Mouse (Mus musculus): ENCODE measurements around the gene Krt78. TPM values are rescaled to one million over a fixed set of nuclear protein-coding genes. Genes with fewer than 3 reads are reported as not detected.

Gene Krt78
- polyA plus RNA-seq, 1 experiment from 2014 or later = not detected

- Histone ChIP-seq H3K4me1 (ENCODE audit: control insufficient read depth, insufficient read depth, low read length) (peaks cover 15% of the 10 kb centered on the region), H3K4me2 (peak overlapping the region; percentile 74), H3K9me3 (replicated peaks; ENCODE audit: control insufficient read depth, low read length) (no peaks in the 10 kb centered on the region), H3K36me3 (ENCODE audit: control insufficient read depth, insufficient read depth, low read length) (no peaks in the 10 kb centered on the region), H3K4me3 (ENCODE audit: low read depth, low read length) (no peak overlapping the region; the same call in 1 of the 2 replicates), H3K27me3 (ENCODE audit: control insufficient read depth, insufficient read depth, low read length) (peaks cover 5% of the 10 kb centered on the region), H3K9ac (ENCODE audit: low read depth, low read length) (peak overlapping the region; percentile 80), H3K27ac (ENCODE audit: low read depth, low read length) (peak overlapping the region; percentile 67)
- no peak for ATAC-seq (replicated peaks; ENCODE audit: insufficient number of reproducible peaks, low FRiP score, low TSS enrichment)
- 60% methylated on average over 3 of the region's 3 CpGs for WGBS (ENCODE audit: insufficient replicate concordance)
Measured at GRCm38 (mm10) chr15:101976641-101977040, 22.6 kb upstream of the Krt78 start.

- H3K27me3 ChIP-seq (ENCODE audit: control insufficient read depth, insufficient read depth, low read length) = peaks cover 5% of the 10 kb centered on the region
- no peak overlapping the region for H3K4me3 ChIP-seq (ENCODE audit: low read depth, low read length)
- H3K4me2 ChIP-seq = no peak overlapping the region
- H3K36me3 ChIP-seq (ENCODE audit: control insufficient read depth, insufficient read depth, low read length) = no peaks in the 10 kb centered on the region
- no peak overlapping the region for H3K9ac ChIP-seq (ENCODE audit: low read depth, low read length)
- peaks cover 15% of the 10 kb centered on the region for H3K4me1 ChIP-seq (ENCODE audit: control insufficient read depth, insufficient read depth, low read length)
- WGBS (ENCODE audit: insufficient replicate concordance) = 58% methylated on average over 5 of the region's 5 CpGs
- 0 out of 2 replicates have a peak overlapping the region, but pooled peaks have one; percentile 35 for H3K27ac ChIP-seq (ENCODE audit: low read depth, low read length)
- no peaks in the 10 kb centered on the region for H3K9me3 ChIP-seq (replicated peaks; ENCODE audit: control insufficient read depth, low read length)
- ATAC-seq (replicated peaks; ENCODE audit: insufficient number of reproducible peaks, low FRiP score, low TSS enrichment) = 0 out of 2 replicates have a peak, but pooled peaks have one; percentile 11
Measured at GRCm38 (mm10) chr15:101976023-101976422, 21.9 kb upstream of the Krt78 start.

- WGBS (ENCODE audit: insufficient replicate concordance) = 52% methylated on average over 16 of the region's 16 CpGs
- H3K27me3 ChIP-seq (ENCODE audit: control insufficient read depth, insufficient read depth, low read length) = peaks cover 5% of the 10 kb centered on the region
- no peak for ATAC-seq (replicated peaks; ENCODE audit: insufficient number of reproducible peaks, low FRiP score, low TSS enrichment)
- H3K36me3 ChIP-seq (ENCODE audit: control insufficient read depth, insufficient read depth, low read length) = no peaks in the 10 kb centered on the region
- H3K4me3 ChIP-seq (ENCODE audit: low read depth, low read length) = no peak overlapping the region
- H3K4me1 ChIP-seq (ENCODE audit: control insufficient read depth, insufficient read depth, low read length) = peaks cover 15% of the 10 kb centered on the region
- H3K9me3 ChIP-seq (replicated peaks; ENCODE audit: control insufficient read depth, low read length) = no peaks in the 10 kb centered on the region
- H3K27ac ChIP-seq (ENCODE audit: low read depth, low read length) = no peak overlapping the region
- H3K4me2 ChIP-seq = no peak overlapping the region
- no peak overlapping the region for H3K9ac ChIP-seq (ENCODE audit: low read depth, low read length)
Measured at GRCm38 (mm10) chr15:101974083-101974845, 20.2 kb upstream of the Krt78 start.

GRCm38 (mm10) chr15:101973414-101974077 is 19.5 kb upstream of the Krt78 start:
- H3K9ac ChIP-seq (ENCODE audit: low read depth, low read length) = no peak overlapping the region

GRCm38 (mm10) chr15:101970536-101970935 is 16.4 kb upstream of the Krt78 start:
- WGBS (ENCODE audit: insufficient replicate concordance) = 2% methylated on average over 3 of the region's 6 CpGs
- Histone ChIP-seq H3K27ac (ENCODE audit: low read depth, low read length) (no peak overlapping the region), H3K9ac (ENCODE audit: low read depth, low read length) (no peak overlapping the region), H3K9me3 (replicated peaks; ENCODE audit: control insufficient read depth, low read length) (no peaks in the 10 kb centered on the region), H3K36me3 (ENCODE audit: control insufficient read depth, insufficient read depth, low read length) (no peaks in the 10 kb centered on the region), H3K4me2 (no peak overlapping the region), H3K4me1 (ENCODE audit: control insufficient read depth, insufficient read depth, low read length) (no peaks in the 10 kb centered on the region), H3K27me3 (ENCODE audit: control insufficient read depth, insufficient read depth, low read length) (peaks cover 5% of the 10 kb centered on the region), H3K4me3 (ENCODE audit: low read depth, low read length) (no peak overlapping the region)
- no peak for ATAC-seq (replicated peaks; ENCODE audit: insufficient number of reproducible peaks, low FRiP score, low TSS enrichment)

More at GRCm38 (mm10) chr15:101973414-101974077, 19.5 kb upstream of the Krt78 start:
- Histone ChIP-seq H3K36me3 (ENCODE audit: control insufficient read depth, insufficient read depth, low read length) (no peaks in the 10 kb centered on the region), H3K9me3 (replicated peaks; ENCODE audit: control insufficient read depth, low read length) (no peaks in the 10 kb centered on the region), H3K27ac (ENCODE audit: low read depth, low read length) (no peak overlapping the region), H3K4me3 (ENCODE audit: low read depth, low read length) (no peak overlapping the region), H3K27me3 (ENCODE audit: control insufficient read depth, insufficient read depth, low read length) (peaks cover 5% of the 10 kb centered on the region), H3K4me2 (0 out of 2 replicates have a peak overlapping the region, but pooled peaks have one; percentile 11), H3K4me1 (ENCODE audit: control insufficient read depth, insufficient read depth, low read length) (peaks cover 15% of the 10 kb centered on the region)
- WGBS (ENCODE audit: insufficient replicate concordance) = 11% methylated on average over 15 of the region's 15 CpGs
- ATAC-seq (replicated peaks; ENCODE audit: insufficient number of reproducible peaks, low FRiP score, low TSS enrichment) = no peak

- ATAC-seq (replicated peaks; ENCODE audit: insufficient number of reproducible peaks, low FRiP score, low TSS enrichment) = no peak
Measured at GRCm38 (mm10) chr15:101966808-101967207, 12.7 kb upstream of the Krt78 start.

GRCm38 (mm10) chr15:101958891-101959290 is 4.8 kb upstream of the Krt78 start:
- Histone ChIP-seq H3K36me3 (ENCODE audit: control insufficient read depth, insufficient read depth, low read length) (no peaks in the 10 kb centered on the region), H3K9ac (ENCODE audit: low read depth, low read length) (no peak overlapping the region), H3K4me3 (ENCODE audit: low read depth, low read length) (no peak overlapping the region), H3K4me1 (ENCODE audit: control insufficient read depth, insufficient read depth, low read length) (no peaks in the 10 kb centered on the region), H3K4me2 (no peak overlapping the region), H3K9me3 (replicated peaks; ENCODE audit: control insufficient read depth, low read length) (no peaks in the 10 kb centered on the region), H3K27me3 (ENCODE audit: control insufficient read depth, insufficient read depth, low read length) (peaks cover 3% of the 10 kb centered on the region; the same call in 1 of the 2 replicates), H3K27ac (ENCODE audit: low read depth, low read length) (no peak overlapping the region)
- ATAC-seq (replicated peaks; ENCODE audit: insufficient number of reproducible peaks, low FRiP score, low TSS enrichment) = no peak
- WGBS (ENCODE audit: insufficient replicate concordance) = 75% methylated on average over 3 of the region's 3 CpGs

More at GRCm38 (mm10) chr15:101966808-101967207, 12.7 kb upstream of the Krt78 start:
- no peaks in the 10 kb centered on the region for H3K9me3 ChIP-seq (replicated peaks; ENCODE audit: control insufficient read depth, low read length)
- no peak overlapping the region for H3K4me2 ChIP-seq
- no peak overlapping the region for H3K27ac ChIP-seq (ENCODE audit: low read depth, low read length)
- no peaks in the 10 kb centered on the region for H3K4me1 ChIP-seq (ENCODE audit: control insufficient read depth, insufficient read depth, low read length)
- H3K4me3 ChIP-seq (ENCODE audit: low read depth, low read length) = no peak overlapping the region
- WGBS (ENCODE audit: insufficient replicate concordance) = 71% methylated on average over 8 of the region's 8 CpGs
- H3K9ac ChIP-seq (ENCODE audit: low read depth, low read length) = no peak overlapping the region
- no peaks in the 10 kb centered on the region for H3K36me3 ChIP-seq (ENCODE audit: control insufficient read depth, insufficient read depth, low read length)
- H3K27me3 ChIP-seq (ENCODE audit: control insufficient read depth, insufficient read depth, low read length) = no peaks in the 10 kb centered on the region; the same call in 1 of the 2 replicates

GRCm38 (mm10) chr15:101952733-101953474 is 1.2 kb downstream of the Krt78 start:
- no peaks in the 10 kb centered on the region for H3K9me3 ChIP-seq (replicated peaks; ENCODE audit: control insufficient read depth, low read length)
- no peak for ATAC-seq (replicated peaks; ENCODE audit: insufficient number of reproducible peaks, low FRiP score, low TSS enrichment)
- H3K36me3 ChIP-seq (ENCODE audit: control insufficient read depth, insufficient read depth, low read length) = no peaks in the 10 kb centered on the region
- WGBS (ENCODE audit: insufficient replicate concordance) = 69% methylated on average over 7 of the region's 7 CpGs
- H3K27ac ChIP-seq (ENCODE audit: low read depth, low read length) = no peak overlapping the region
- H3K9ac ChIP-seq (ENCODE audit: low read depth, low read length) = no peak overlapping the region
- H3K4me2 ChIP-seq = no peak overlapping the region
- no peaks in the 10 kb centered on the region for H3K4me1 ChIP-seq (ENCODE audit: control insufficient read depth, insufficient read depth, low read length)
- peaks cover 3% of the 10 kb centered on the region for H3K27me3 ChIP-seq (ENCODE audit: control insufficient read depth, insufficient read depth, low read length)
- no peak overlapping the region for H3K4me3 ChIP-seq (ENCODE audit: low read depth, low read length)
